Mouse (Mus musculus) MEL-GATA-1-ER (cell line): ENCODE data around the gene Fbxo31.
"Not testable (repeated sequence)": the region's sequence is repeated elsewhere in the genome, so short reads cannot be mapped to it uniquely, and the experiment has no call there.

Experiments used
- DNase-seq: peaks from one replicate; pipeline ENCODE4 v3.0.0-alpha.2; 2012; ENCODE audit warnings: low read depth; ENCODE audit errors: extremely low read depth

Gene Fbxo31

DNA sequence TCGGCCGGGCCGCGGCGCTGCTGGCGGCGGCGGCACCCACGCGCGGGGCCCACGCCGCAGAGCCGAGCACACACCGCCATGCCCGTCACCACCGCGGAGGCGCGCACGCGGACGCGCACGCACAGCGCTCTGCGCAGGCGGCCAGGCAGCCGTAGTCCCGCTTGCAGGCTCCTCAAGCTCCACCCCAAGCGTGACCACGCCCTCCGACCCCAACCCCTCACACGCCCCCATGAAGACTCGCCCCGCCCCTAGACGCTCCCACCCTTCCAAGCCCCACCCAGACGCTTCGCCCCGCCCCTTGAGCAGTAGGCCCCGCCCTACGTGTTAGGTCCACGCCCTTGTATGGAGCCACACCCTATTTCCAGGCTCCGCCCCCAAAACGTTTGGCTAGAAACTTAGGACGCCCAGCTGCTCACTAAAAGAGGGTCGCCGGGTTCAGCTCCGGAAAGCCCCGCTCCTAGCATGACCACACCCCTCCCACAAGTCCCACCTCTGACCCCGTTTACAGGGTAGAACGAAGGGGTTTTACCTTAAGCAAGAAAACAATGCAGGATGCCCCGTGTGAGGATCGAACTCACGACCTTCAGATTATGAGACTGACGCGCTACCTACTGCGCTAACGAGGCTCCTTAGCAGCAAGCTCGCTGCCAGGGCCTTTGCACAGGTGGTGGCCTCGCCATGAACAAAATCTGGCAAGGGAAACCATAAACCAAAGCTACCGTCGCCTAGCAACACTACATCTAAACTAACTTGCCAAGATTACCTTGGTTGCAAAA, at the start of gene Fbxo31:
Gene Fbxo31, minus strand, starts transcription at position 131 of the 776 bp plus-strand sequence.
- DNase-seq: peak; percentile 90

DNA sequence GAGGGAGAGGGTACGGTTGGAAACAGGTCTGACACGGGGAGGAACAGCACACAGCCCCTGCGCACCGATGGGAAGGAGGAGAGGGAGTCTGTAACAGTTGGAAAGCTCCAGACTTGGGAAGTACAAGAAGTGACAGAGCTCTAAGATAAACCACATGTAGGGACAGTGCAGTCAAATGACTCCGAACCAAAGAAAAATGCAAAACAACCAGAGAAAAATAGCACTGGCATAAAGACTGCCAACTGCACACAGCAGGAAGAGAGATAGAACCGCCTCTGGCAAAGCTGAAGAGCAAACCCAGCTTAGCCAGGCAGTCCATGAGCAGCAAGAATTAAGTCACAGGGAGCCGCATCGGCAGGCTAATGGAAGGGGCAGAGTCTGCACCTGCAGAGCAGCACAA, 44.4 kb upstream of the Fbxo31 start:
- DNase-seq: no peak

DNA sequence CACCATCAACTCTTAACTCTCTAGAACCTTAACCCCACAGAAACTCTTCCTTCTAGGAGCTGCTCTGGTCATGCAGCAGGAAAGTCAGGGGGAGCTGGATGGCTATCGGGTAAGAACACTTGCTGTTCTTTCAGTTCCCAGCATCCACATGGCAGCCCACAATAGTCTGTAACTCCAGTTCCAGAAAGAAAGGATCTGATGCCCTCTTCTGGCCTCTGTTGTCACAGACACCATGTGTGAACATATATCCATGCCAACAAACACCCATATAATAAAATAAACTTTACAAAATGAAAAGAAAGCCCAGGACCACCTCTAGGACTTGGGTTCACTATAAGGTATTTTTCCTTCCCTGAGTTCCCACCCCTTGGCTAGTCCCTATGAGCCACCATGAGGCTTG, 43.3 kb upstream of the Fbxo31 start:
- no peak for DNase-seq

DNA sequence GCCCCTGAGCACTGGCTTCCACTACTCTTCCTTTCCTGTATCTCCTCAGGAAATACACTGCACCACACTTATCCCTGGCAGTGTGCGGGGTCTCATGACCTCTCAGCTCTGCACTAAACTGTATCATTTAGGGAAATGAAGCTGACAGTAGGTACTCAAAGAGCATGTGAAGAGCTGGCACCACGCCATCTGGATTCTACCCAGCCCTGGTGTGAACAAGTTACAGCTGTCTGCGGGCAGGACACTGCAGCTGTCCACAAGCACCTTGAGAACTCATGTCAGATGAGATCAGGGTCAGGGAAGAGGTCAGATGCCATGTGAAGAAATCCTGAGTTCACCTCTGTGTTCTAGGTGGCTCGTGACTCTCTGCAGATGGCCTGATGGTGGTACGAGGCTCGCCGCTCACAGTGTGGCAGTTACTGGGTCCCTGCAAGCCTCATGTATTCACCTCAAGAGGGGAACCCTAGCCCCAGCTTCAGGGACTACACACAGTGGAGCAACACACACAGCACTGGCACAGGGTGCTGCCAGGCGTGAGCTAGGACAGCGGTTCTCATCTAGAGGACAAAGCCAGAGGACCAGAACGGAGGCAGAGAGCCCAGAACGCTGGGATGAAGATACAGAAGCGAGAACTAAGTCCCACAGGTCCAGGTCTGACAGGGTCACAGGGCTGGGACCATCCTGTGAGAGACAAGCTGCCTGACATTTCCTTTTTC, 42.4 kb upstream of the Fbxo31 start:
- no peak for DNase-seq

DNA sequence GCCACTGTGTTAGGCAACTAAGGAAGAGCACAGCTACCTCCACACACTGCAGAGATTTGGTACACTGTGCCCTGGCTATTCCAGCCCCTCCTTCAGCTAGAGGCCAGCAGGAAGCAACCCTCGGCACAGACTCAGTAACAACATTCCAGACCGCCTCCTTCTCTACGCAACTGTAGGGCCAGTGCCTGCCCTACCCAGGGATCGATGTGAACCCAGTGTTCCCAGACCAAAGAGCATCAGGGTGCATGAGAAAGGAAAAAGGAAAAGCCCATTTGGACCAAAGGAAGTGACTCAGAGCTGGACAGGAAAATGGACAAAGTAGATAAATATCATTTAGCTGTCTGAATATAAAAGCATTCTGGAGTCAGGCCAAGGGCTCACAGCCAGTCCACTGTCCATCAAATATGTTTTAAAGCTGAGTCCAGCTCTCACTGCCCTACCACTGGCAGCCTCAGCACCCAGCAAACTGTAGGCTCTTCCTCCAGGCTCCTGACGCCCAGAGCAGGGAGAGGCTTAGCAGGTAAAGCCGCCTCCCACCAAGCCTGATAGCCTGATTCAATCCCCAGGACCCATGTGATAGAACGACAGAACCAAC, 40.9 kb upstream of the Fbxo31 start:
- DNase-seq: no peak

DNA sequence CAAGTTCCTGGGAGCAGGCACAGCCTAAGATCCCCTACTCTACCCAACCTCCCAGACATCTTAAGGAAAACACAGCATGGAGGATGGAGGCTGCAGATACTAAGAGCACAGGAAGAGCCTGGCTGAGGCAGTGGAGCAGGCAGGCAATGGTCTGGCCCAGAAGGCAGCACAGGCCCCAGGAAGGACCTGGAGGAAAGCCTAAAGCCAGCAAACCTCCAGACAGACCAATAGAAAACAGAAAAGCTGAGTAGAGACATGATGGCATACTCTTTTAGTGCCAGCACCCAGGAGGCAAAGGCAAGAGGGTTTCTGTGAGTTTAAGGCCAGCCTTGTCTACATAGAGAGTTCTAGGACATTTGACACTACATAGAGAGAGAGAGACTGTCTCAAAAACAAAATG, 34.8 kb upstream of the Fbxo31 start:
- no peak for DNase-seq

DNA sequence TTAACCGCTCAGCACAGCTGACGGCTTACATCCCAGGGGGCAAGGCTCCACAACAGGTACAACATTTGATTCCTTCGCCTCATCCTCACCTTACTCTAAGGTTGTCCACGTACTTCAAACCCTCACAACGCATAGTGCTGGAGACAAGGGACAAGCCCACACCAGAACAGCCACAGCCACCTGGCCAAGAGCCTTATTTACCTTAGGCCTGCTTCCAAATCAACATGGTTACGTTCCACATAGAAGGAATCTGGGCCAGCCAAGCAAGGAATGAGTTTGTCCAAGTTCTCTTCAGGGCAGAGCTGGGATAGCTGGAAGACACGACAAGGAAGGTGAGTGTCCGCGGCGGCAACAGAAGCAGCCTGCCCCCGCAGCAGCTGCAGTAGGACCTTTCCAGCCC, 31.3 kb upstream of the Fbxo31 start:
- DNase-seq: no peak

DNA sequence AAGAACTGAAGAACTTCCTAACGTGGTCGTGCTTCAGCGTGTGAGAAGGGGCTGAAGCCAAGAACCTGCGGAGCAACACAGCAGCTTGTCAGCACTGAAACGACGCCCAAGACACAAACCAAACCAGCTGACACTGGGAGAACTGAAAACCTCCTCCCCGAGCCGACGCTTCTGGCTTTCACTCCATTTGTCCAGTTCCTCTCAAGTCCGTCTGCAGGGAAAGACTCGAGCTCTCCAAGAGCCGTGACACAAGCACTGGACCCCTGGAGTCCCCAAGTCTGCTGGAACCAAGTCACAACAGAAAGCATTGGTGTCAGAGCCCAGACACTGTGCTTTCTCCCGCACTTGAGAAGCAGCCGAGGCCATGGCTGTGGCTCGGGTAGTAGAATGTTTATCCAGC, 30.6 kb upstream of the Fbxo31 start:
- no peak for DNase-seq

DNA sequence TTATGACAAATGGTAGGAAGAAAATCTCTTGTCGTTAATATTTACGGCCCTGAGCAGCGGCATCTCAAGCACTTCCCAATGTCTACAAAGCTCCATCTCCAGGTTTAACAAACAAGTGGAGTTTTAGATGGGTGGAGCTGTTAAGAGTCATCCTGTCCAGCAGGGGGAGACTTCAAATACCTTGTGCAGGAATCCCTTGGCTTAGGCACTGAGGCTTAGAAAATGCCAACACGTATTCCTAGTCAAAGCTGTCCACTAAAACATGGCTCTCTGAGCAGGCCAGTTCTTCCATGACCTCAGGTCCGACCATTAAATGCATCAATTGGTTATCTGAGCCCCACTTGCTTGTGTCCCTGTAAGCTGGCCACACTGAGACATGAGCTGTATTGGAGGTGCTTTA, 29.1 kb upstream of the Fbxo31 start:
- no peak for DNase-seq

DNA sequence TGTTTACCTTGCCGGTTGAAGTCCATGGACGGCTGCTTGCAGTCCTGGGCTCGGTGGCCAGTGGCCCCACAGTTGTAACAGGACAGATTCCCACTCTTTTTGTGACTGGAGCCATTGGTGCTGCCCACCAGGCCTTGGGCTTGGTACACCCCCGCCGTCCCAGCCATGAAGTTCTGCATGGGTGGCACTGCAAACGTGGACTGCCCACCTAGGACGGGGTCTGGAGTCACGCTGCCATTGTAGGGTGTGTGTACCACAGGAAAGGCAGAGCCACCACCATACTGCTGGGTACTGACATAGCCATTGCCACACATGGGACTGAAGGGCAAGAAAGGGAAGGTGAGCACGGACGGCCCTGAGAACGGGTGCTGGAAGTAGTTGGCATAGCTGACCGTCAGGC, 25.2 kb upstream of the Fbxo31 start:
- DNase-seq: no peak

DNA sequence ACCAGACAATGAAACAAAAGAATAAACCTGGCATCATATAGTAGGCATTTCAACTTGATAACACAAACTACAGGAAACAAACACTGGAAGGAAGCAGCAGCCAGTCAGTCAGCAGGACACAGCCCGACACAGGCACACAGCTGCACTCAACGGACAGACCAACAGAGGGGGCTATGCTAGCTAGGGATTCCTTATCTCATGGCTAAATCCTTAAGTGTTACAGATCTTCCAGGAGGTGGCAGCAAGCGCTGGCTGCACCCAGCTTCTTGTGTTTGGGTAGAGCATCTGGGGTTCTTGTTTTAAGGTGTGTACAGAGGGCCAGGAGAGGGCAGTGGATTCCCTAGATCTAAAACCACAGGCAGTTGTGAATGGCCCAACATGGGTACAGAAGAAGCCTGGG, 24.3 kb upstream of the Fbxo31 start:
- DNase-seq: peak; percentile 26

DNA sequence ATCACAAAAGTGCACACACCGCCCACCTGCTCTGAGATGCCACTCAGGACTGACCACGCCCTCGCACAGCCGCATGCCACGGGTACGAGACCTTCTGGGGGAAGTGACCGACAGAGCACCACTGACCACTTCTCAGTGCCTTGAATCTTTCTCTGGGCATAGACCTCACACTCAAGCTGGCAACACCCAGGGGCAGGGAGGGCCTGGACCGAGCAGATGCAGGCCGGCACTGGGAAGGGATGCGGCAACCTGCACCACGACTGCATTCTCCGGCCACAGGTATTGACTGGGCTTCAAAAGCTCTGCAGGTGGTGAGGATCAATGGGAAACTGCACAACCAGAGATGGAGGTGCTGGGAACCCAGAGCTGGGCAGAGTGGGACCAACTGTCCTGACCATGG, 23.8 kb upstream of the Fbxo31 start:
- DNase-seq: no peak

DNA sequence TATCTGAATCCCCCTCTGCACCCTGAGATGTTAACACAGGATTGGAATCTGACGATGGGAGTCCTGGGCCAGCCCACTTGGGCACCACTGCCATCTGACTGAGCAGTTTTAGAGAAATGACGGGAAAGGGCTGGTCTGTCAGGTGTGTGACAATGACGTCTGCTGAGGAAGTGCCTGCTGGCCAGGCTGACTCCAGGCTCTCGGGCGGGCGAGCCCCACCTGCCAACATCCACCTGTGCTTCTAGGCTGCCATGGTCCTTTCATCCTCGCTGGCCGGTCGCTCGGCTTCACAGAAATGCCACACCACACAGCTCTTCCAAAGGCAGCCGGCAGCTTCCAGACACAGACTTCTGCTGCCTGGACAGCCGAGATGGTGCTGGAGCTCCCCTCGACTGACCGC, 21.2 kb upstream of the Fbxo31 start:
- no peak for DNase-seq

DNA sequence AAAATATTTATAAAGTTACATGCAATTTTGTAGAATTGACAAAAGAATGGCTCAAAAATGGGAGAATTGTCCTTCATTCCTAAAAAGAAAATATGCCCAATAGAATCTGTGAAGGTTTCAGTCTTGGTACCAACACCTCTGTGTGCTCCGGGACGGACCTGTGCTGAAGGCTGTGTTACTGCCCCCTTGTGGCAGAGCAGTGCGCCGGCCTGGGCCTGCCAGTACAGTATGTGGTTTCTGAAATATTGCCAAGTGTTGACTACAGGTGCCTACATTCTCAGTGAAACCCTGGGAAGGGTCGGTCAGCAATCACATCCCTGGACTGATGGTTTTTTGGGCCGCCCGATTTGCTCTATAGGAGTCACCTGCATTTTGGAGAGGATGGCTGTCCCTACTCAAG, 20.3 kb upstream of the Fbxo31 start:
- peak; percentile 29 for DNase-seq

DNA sequence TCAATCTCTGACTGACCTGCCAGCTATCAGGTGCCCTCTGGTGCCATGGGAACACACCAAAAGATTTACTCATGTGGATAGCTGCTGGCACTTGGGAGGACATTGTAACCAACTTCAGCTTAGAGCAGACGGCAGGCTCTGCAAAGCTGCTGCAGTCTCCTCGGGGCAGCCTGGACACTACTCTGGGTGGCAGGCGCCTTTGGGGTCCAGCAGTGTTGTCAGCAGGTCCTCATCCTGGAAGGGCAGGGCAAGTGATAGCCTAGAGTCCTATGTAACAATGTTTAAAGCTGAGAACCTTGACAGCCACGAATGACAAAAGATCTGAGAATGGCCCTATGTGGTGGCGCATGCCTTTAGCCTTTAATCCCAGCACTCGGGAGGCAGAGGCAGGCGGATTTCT, 19.6 kb upstream of the Fbxo31 start:
- DNase-seq: no peak

DNA sequence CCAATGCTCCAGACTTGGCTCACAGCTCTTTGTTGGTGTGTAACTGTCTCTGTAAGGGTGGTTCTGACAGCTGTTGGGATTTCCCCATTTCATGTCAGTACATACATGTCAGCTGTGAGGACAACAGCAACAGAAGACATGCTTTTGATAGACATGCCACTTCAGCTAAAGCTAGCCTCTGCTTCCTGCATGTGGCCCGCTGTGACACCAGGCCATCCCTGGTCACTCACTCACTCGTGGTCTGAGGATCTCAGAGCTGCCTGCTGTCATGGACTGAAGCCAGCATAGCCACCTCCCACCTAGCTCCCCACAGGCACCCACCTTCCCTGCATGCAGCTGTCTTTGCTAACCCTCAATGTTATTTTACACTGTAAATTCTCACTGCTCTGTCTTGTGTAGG, 18.9 kb upstream of the Fbxo31 start:
- not testable (repeated sequence) for DNase-seq

DNA sequence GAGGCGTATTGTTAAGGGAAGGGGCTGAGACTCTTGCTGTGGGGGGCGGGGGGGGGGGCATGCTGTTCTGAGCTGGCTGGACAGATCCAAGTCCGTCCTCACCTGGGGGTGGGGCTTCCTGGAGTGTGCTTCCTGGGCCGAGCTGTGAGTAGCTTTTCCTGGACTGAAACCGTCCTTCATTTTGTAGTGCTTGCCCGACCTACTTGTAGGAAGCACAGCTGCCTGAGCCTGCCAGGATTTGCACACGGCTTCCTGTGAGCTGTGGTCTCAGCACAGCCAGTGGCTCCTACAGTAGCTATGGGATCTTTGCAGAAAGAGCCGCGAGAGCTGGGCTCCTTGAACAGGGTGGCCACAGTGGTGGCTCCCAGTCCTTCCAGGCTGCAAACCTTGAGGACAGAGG, 15.4 kb upstream of the Fbxo31 start:
- DNase-seq: no peak

DNA sequence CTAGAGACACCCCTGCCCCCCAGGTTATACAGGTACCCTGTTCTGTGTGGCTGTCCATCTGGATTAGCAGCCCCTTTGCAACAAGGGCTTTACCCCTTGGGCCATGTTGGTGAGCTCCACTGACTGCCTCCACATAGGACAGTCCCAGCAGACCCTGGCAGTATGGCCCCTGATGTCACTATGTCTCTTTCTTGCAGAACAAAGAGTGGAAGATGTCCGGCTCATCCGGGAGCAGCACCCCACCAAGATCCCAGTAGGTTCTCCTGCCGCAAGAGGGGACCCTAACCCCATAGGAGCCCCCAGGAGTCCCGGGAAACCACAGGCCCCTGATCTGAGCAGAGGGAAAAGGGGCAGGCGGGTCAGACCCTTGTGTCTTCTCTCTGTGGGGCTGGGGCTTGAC, 14.7 kb upstream of the Fbxo31 start:
- no peak for DNase-seq

DNA sequence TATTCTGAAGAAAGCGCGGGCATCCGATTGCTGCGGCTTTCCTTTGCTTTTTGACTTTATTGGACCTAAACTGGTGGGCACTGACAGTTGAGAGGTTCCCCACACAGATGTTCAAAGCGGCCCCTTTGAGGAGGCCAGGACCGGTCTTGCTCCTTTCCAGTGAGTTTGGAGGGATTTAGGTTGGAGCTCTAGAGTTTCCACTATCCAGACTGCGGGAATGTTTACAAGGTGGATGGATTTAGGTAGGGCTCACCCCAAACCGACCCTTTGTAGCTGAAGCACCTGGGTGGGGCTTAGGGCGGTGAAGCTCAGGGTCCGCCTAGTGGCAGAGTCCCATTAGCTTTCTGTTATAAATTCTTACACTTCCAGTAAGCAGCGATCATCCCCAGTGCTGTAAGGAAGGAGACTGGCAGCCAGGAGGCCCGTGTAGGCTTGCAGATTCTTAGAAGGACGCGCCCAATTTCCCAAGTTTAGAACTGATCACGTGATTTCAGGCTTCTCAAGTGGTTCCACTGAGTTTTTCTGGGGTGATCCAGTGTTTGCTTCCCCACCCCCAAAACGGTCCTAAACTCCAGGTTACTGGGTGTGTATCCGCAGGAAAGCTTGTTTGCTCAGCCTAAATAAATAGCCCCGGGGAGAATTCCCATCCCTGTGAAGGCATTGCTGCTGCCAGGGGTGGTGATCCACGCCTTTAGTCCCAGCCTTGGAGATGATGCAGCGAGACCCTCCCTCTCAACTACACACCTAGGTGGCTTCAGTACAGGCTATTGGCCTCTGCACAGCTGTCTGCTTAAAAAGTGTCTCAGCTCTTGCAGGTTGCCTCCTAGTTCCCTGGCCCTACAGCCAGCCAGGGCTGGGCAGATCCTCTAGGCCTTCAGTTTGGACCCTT, 12.8 kb upstream of the Fbxo31 start:
- peak; percentile 54 for DNase-seq

DNA sequence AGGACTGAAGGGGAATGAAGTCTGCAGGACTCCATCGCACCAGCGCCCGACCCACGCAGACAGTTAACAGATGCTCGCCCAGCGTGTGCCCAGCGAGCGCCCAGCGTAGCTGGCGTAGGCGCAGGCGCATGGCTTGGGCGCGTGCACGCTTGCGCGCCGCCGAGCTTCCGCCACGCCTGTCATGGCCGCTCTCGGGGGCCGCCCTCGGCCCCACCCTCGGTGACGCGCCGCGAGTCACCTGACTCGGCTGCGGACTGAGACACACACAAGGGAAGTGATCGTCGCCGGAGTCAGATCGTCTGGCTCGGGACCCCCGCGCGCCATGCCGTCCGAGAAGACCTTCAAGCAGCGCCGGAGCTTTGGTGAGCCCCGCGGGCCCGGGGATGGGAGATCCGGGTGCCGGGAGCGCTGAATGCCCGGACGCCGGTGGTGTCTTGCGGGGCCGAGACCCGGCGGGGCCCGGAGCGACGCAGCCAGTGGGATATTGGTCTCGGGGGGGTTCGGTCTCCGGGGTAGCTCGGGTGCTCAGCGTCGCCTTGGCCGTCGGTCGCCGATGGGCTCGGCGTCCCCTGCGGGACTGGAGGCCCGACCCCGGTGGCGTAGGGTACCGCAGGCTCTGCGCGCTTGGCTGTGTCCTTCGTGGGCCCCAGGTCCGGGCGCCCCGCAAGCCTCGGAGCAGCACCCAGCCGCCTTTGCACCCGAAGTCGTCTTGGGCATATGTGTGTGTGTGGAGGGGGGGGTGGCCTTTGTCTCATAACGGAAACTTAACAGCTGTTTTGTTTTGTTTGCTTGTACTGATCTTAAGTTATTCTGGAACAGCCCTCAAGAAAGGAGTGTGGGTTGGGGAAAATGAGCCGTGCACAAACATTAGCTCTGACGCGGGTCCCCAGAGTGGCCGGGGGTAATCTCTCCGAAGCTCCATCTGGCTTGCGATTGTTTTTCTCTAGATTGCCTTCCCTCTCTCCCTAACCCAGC, 11.9 kb upstream of the Fbxo31 start, which contains the start of gene Map1lc3b:
Gene Map1lc3b, plus strand, starts transcription at position 159 of the 975 bp plus-strand sequence.
- DNase-seq: peak; percentile 74
